Mouse (Mus musculus) midbrain, embryonic 10.5 days (tissue): ENCODE measurements around the gene Kxd1. TPM values are rescaled to one million over a fixed set of nuclear protein-coding genes. Genes with fewer than 3 reads are reported as not detected.

Source experiments
- DNase-seq: peaks from one replicate; pipeline ENCODE4 v3.0.0-alpha.2; 2017; ENCODE audit warnings: low spot score
- H3K27ac ChIP-seq: fragments of 300-500 bp; sonication (generic); replicated peaks from 2 replicates; pipeline ENCODE4 v1.5.1; 2016; ENCODE audit warnings: mild to moderate bottlenecking
- H3K27me3 ChIP-seq: fragments of 300-500 bp; sonication (generic); 2 replicates; pipeline ENCODE4 v1.6.1; 2016; ENCODE audit warnings: low read depth, mild to moderate bottlenecking; ENCODE audit not compliant: poor library complexity, severe bottlenecking
- H3K36me3 ChIP-seq: fragments of 300-500 bp; sonication (generic); 2 replicates; pipeline ENCODE4 v1.6.1; 2016; ENCODE audit warnings: mild to moderate bottlenecking, moderate library complexity
- H3K4me1 ChIP-seq: fragments of 300-500 bp; sonication (generic); 2 replicates; pipeline ENCODE4 v1.6.1; 2016
- H3K4me3 ChIP-seq: fragments of 300-500 bp; sonication (generic); 2 replicates; pipeline ENCODE4 v1.5.1; 2016; ENCODE audit warnings: mild to moderate bottlenecking, moderate library complexity
- H3K9me3 ChIP-seq: fragments of 300-500 bp; sonication (generic); replicated peaks from 2 replicates; pipeline ENCODE4 v1.6.1; 2016; ENCODE audit warnings: mild to moderate bottlenecking
- WGBS: fragments of 180-500 bp; shearing (Covaris S2); methylation state at CpG from one replicate; pipeline ENCODE4 v1.1.7; 2016; 5-methylcytosine and 5-hydroxymethylcytosine counted together
- polyA plus RNA-seq: library from polyadenylated mRNA; unstranded; fragments of >200 nt; fragmentation: Nextera tagmentation; extraction: Ambion mirVana; gene quantifications from 2 replicates; pipeline ENCODE4 v1.2.1, GENCODE M21; 2016

Gene Kxd1
- polyA plus RNA-seq, result 56.5 and 58.8 TPM in 2 replicates

DNA sequence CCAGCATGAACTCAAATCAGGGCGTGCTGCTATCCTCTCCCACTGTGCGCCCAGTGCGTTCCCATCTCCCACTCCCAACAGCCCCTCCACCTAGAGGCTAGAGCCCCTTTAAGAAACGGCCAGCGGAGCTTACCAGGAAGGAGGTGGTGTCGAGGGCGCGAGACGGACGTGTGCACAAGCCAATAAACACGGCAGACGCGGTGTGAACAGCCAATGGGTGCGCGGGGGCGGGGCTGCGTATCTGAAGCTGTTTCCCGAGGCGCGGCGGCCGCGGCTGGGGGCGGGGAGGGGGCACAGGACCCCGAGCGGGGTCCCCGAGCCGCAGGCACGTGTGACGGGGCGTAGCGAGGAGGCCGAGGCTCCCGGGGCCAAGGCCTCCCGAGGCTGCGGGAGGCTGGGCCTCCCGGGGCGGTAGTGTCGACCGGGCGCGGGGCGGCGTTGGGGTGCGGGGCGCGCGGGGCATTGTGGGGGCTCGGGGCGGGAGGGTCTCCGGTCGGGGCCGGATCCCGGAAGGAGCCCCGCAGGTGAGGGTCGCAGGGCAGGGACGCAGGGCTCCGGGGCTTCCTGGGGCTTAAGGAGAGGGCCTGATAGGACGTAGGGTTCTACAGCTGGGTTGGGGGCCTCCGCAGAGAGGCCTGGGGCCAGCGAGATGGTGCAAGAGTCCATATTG, at the start of gene Kxd1, which contains the start of gene Fkbp8:
TSS of gene Kxd1 (minus strand) at position 445 of the 670 bp plus-strand sequence.
TSS of gene Fkbp8 (plus strand) at position 213 of the 670 bp plus-strand sequence.
- under 1% methylated on average over 57 of the region's 61 CpGs for WGBS
- Histone ChIP-seq H3K4me1 (peaks cover 43% of the 10 kb centered on the region), H3K27me3 (no peaks in the 10 kb centered on the region), H3K4me3 (peak within 1 kb of the TSS; percentile 85), H3K36me3 (peaks cover 35% of the 10 kb centered on the region), H3K27ac (peak within 1 kb of the TSS; percentile 99), H3K9me3 (no peaks in the 10 kb centered on the region)
- DNase-seq, result peak; percentile 98

DNA sequence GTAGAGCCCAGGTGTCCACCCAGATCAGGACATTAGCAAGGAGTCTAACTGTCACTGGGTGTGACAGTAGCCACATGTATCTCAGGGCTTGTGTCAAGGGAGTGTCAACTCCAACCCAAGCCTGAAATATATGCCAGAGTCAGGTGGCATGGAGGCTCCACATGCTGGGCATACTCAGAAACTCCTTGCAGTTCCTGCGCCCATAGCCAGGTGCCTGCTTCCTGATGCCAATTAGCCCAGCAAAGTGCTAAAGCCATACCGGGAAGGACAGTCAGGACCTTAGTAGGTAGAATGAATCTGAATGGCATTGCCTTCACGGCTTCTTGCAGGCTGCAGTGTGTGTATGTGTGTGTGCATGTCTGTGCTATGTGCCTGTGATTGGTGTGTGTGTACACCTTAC, 49.5 kb upstream of the Kxd1 start:
- peaks cover 70% of the 10 kb centered on the region for H3K36me3 ChIP-seq
- DNase-seq, result no peak
- H3K27me3 ChIP-seq, result no peaks in the 10 kb centered on the region
- H3K27ac ChIP-seq, result no peak overlapping the region
- no peak overlapping the region for H3K4me3 ChIP-seq
- no peaks in the 10 kb centered on the region for H3K9me3 ChIP-seq
- WGBS, result 96% methylated on average over 3 of the region's 3 CpGs
- H3K4me1 ChIP-seq, result no peaks in the 10 kb centered on the region

DNA sequence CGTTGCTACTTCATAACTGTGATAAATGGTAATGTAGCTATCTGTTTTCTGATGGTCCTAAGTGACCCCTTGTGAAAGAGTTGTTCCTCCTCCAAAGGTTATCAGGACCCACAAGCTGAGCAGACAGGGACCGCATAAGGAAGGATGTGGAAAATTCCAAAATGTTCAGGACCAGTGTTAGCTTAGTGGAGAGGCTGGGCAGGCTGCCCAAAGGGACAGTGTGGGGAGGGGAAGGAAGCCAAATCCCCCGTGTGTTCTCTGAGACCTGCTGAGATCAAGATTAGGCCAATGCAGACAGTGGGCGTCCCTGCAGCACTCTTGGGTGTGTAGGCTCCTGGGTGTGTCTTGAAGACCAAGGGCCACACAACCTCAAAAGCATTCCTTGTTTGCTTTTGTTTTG, 47.2 kb upstream of the Kxd1 start:
- Histone ChIP-seq H3K9me3 (no peaks in the 10 kb centered on the region), H3K36me3 (peaks cover 47% of the 10 kb centered on the region)
- 88% methylated on average over 4 of the region's 4 CpGs for WGBS

DNA sequence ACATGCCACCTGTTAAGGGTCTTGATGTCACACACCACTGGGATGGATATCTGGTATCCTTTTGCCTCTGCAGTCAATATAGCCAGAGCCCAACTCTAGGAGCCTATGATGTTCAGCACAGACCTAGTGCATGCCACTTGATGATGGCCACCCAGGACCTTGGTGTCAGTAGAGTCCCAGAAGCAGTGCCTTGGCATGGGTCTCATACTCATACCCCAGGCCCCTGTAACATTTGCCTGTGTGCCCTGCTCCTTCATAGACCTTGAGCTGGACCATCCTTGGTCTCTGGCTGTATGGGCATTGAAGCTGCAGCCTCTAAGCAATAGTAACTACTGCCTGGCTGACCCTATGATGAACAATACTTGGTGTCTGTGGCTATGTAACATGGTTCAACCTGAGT, 46.5 kb upstream of the Kxd1 start:
- no peaks in the 10 kb centered on the region for H3K9me3 ChIP-seq
- H3K4me3 ChIP-seq, result no peak overlapping the region
- no peak overlapping the region for H3K27ac ChIP-seq
- peaks cover 44% of the 10 kb centered on the region for H3K36me3 ChIP-seq
- peaks cover 14% of the 10 kb centered on the region; the same call in 1 of the 2 replicates for H3K4me1 ChIP-seq
- no peaks in the 10 kb centered on the region for H3K27me3 ChIP-seq
- DNase-seq, result no peak

More for the DNA sequence above, 47.2 kb upstream of the Kxd1 start:
- DNase-seq, result no peak
- Histone ChIP-seq H3K27me3 (no peaks in the 10 kb centered on the region), H3K4me3 (no peak overlapping the region), H3K4me1 (peaks cover 12% of the 10 kb centered on the region; the same call in 1 of the 2 replicates), H3K27ac (no peak overlapping the region)

DNA sequence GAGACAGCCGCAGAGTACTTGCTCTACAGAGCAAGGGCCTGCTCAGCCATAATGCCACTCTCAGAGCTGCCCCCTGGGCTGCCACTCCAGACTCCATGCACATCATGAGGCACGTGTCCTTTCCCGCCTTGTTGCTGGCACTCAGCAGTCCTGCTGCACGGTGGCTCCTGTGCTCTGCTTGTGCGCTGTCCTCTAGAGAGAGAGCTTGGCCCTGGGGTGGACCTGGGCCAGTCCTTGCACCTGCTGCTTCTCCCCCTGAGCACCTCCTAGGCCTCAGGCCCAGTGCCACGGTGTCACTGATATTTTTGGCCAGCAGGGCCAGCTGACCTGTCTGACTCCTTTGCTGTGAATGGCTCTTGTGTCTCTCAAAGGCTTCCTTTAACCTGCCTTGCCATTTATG, 43.2 kb upstream of the Kxd1 start:
- Histone ChIP-seq H3K9me3 (no peaks in the 10 kb centered on the region), H3K36me3 (peaks cover 26% of the 10 kb centered on the region), H3K27ac (no peak overlapping the region), H3K4me3 (no peak overlapping the region), H3K4me1 (peaks cover 14% of the 10 kb centered on the region; the same call in 1 of the 2 replicates), H3K27me3 (no peaks in the 10 kb centered on the region)
- no peak for DNase-seq
- WGBS, result 86% methylated on average over 6 of the region's 6 CpGs

DNA sequence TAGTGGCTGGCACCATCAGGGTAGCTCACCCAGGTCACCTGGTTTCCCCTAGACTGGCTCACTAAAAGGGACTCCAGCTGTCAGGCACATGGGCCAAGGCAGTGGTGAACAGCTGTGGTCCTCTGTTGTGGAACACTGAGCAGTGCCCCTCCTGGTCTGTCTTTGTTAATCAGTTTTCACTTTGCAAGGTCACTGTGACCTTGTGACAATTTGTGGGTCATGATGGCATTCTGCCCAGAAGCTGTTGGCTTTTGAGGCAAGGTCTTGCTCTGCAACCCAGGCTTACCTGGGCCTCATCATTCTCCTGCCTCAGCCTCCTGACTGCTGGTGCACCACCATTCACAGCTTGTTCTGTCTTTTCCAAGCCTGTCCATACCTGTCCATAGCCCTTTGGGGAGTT, 42.6 kb upstream of the Kxd1 start:
- Histone ChIP-seq H3K4me1 (peaks cover 14% of the 10 kb centered on the region; the same call in 1 of the 2 replicates), H3K27me3 (no peaks in the 10 kb centered on the region)
- DNase-seq, result no peak

DNA sequence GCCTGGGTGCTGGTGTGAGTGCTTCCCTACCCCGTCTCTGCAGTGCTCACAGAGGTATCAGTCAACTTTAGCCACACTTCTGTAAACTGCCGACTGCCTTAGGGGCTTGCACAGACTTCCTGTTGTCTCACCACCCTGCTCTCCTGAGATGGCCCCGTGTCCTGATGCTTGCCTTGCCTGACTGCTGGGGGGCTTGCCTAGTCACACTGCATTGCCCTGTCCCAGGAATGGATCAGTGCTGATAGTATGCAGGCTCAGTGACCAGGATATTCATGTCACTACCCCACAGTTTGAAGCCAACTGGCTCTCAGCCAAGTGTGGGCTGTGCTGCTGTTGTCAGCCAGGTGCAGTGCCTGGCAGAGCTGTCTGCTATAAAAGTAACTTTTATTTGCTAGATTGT, 37.8 kb upstream of the Kxd1 start:
- H3K4me3 ChIP-seq, result no peak overlapping the region
- DNase-seq, result no peak
- H3K4me1 ChIP-seq, result peaks cover 34% of the 10 kb centered on the region
- no peaks in the 10 kb centered on the region for H3K9me3 ChIP-seq
- no peaks in the 10 kb centered on the region for H3K27me3 ChIP-seq
- whole genome bisulfite sequencing, result 77% methylated on average over 3 of the region's 3 CpGs
- H3K36me3 ChIP-seq, result 0 out of 2 replicates have a peak, but pooled peaks cover 2% of the 10 kb centered on the region
- no peak overlapping the region for H3K27ac ChIP-seq

More for the DNA sequence above, 42.6 kb upstream of the Kxd1 start:
- no peak overlapping the region for H3K4me3 ChIP-seq
- peaks cover 26% of the 10 kb centered on the region for H3K36me3 ChIP-seq
- H3K27ac ChIP-seq, result no peak overlapping the region
- H3K9me3 ChIP-seq, result no peaks in the 10 kb centered on the region

DNA sequence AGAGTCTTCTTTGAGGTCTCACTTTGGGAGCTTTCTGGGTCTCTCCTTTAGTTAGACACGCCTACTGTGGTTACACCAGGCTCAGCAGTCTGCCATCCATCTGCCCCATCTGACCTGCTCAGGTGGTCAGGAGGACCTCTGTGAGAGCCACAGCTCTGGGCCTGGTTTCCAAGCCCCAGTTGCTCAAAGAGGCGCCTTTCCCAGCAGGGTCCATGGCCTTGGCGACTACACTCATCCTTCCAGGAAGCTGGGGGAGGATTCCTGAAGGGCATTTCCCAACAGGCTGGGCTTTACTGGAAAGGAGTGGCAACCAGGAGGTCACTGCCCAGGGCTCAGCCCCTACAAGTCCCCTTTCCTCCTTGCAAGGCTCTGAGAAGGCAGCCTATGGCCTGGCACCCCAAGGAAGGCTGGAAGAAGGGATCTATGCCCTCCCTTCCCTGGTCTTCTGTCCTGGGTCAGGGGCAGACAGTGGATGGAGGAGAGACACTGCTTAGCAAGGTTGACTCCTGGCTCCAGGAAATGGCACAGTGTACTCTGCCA, 37.0 kb upstream of the Kxd1 start:
- DNase-seq, result no peak
- 81% methylated on average over 3 of the region's 3 CpGs for WGBS
- Histone ChIP-seq H3K27me3 (no peaks in the 10 kb centered on the region), H3K4me1 (peaks cover 32% of the 10 kb centered on the region), H3K4me3 (no peak overlapping the region), H3K27ac (no peak overlapping the region), H3K36me3 (0 out of 2 replicates have a peak, but pooled peaks cover 2% of the 10 kb centered on the region), H3K9me3 (no peaks in the 10 kb centered on the region)

DNA sequence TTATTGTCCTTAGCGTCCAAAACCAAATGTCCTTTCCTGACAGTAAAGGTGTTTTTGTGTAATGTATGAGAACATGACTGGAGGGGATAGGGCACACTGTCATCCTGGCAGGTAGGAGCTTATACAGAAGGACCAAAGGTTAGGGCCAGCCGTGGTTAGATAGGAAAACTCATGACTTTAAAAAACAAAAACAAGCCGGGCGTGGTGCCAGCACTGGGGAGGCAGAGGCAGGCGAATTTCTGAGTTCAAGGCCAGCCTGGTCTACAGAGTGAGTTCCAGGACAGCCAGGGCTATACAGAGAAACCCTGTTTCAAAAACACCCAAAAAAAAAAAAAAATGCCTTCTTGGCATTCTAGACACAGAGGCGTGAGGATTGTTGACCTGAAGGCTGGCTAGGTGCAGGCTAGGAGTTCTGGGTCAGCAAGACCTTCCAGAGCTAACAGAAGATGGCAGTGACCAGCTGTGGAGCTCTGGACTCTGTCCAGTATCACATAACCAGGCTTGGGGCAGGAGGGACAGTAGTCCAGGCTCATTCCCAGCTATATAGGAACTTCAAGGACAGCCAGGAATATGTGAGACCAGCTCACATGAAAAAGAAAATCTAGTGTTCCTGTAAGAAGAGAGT, 36.1 kb upstream of the Kxd1 start:
- 94% methylated on average over 6 of the region's 6 CpGs for WGBS
- Histone ChIP-seq H3K4me3 (no peak overlapping the region), H3K4me1 (peaks cover 32% of the 10 kb centered on the region), H3K36me3 (0 out of 2 replicates have a peak, but pooled peaks cover 2% of the 10 kb centered on the region), H3K9me3 (no peaks in the 10 kb centered on the region), H3K27ac (no peak overlapping the region), H3K27me3 (no peaks in the 10 kb centered on the region)
- no peak for DNase-seq

DNA sequence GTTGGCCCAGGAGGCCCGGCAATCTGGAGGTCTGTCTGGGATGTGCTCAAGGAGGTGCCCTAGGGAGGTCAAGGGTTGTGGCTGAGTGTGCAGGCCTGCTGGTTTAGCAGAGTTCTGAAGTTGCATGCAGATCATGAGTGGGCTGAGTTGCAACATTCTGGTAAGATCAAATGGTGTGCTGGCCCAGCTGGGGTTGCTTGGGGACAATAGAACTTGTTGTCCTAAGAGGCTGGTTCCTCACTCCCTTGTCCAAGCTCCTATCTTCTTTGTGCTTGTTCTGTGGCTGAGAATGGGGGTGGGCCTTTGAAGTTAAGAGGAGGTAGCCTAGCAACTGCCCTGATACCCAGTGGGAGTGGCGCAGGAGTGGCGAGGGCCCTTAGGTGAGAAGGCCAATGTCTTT, 35.0 kb upstream of the Kxd1 start:
- no peak overlapping the region for H3K27ac ChIP-seq
- 84% methylated on average over 3 of the region's 3 CpGs for WGBS
- no peak for DNase-seq

DNA sequence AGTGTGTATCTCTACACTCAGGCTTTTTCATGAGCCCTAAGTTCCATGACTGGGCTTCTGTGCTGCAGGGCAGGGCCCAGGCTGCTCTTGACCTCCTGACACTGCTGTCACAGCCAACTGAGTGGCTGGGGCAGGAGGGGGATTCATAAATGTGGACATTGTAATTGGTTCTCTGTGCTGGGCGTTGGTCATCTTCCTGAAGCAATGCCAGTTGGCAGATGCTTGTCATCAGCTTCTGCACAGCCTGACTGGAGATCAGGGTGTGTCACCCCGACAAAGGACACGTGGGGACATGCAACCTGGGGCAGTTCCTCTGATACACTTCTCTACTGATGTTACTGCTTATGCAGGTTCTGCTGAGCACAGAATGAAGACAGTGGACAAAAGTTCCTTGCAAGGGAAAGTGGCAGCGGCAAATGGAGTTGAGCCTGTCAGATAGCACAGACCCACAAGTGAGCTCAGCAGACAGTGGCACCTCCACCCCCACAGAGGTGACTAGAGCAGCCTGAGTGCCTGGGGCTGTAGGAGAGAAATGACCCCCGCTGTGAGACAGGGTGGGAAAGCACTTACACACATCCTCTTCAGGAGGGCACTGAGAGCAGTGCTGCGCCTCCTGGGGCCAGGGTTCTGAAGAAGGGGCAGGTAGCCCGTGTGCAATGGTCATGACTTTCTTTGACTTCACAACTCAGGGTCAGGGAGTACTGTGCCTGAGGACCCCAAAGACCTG, 34.2 kb upstream of the Kxd1 start:
- Histone ChIP-seq H3K36me3 (0 out of 2 replicates have a peak, but pooled peaks cover 5% of the 10 kb centered on the region), H3K4me3 (no peak overlapping the region), H3K27ac (no peak overlapping the region; the same call in 1 of the 2 replicates), H3K9me3 (no peaks in the 10 kb centered on the region), H3K27me3 (no peaks in the 10 kb centered on the region), H3K4me1 (peaks cover 36% of the 10 kb centered on the region)
- 88% methylated on average over 7 of the region's 7 CpGs for WGBS
- no peak for DNase-seq

More for the DNA sequence above, 35.0 kb upstream of the Kxd1 start:
- Histone ChIP-seq H3K27me3 (no peaks in the 10 kb centered on the region), H3K4me3 (no peak overlapping the region), H3K9me3 (no peaks in the 10 kb centered on the region), H3K36me3 (0 out of 2 replicates have a peak, but pooled peaks cover 5% of the 10 kb centered on the region), H3K4me1 (peaks cover 36% of the 10 kb centered on the region)

DNA sequence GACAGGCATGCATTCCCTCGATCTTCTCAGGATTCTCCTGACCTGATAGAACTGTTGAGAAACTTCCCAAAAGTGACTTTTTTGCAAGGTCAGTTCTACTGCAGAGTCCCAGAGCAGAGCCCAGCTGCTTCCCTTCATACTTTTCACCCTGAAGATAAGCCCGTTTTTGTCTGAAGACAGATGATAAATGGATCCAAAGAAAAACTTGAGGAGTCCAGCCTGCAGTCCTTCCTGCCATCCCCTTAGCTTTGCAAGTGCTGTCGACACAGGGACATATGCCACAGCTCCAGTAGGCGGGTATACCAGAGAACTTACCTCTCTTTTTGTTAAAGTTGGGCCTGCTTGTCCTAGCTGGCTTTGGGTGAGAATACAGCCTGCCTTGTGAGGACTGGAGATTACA, 33.6 kb upstream of the Kxd1 start:
- no peak for DNase-seq
- H3K4me3 ChIP-seq, result no peak overlapping the region
- no peaks in the 10 kb centered on the region for H3K27me3 ChIP-seq
- 85% methylated on average over 4 of the region's 4 CpGs for WGBS
- no peaks in the 10 kb centered on the region for H3K9me3 ChIP-seq
- H3K36me3 ChIP-seq, result 0 out of 2 replicates have a peak, but pooled peaks cover 5% of the 10 kb centered on the region
- peaks cover 36% of the 10 kb centered on the region for H3K4me1 ChIP-seq
- no peak overlapping the region for H3K27ac ChIP-seq
